Mouse (Mus musculus) thymus, adult 2 months (tissue): ENCODE results near the gene Raver2. TPM values are rescaled to one million over a fixed set of nuclear protein-coding genes. Genes with fewer than 3 reads are reported as not detected.

ENCODE experiments used
- DNase-seq: peaks from one replicate; pipeline ENCODE4 v3.0.0; 2021
- H3K27ac ChIP-seq: fragments of 200-500 bp; 2 replicates; pipeline ENCODE4 v1.5.1; 2012; ENCODE audit warnings: low read length, control low read depth; ENCODE audit not compliant: control insufficient read depth, insufficient read depth
- H3K27me3 ChIP-seq: fragments of 200-500 bp; 2 replicates; pipeline ENCODE4 v1.6.1; 2012; ENCODE audit warnings: mild to moderate bottlenecking, low read length, moderate library complexity, mixed read lengths; ENCODE audit not compliant: control insufficient read depth, insufficient read depth
- H3K36me3 ChIP-seq: fragments of 200-500 bp; 2 replicates; pipeline ENCODE4 v1.6.1; 2012; ENCODE audit warnings: mild to moderate bottlenecking, low read length, moderate library complexity; ENCODE audit not compliant: control insufficient read depth, insufficient read depth
- H3K4me1 ChIP-seq: fragments of 200-500 bp; replicated peaks from 2 replicates; pipeline ENCODE4 v1.6.1; 2012; ENCODE audit warnings: low read length; ENCODE audit not compliant: control insufficient read depth, insufficient read depth
- H3K4me3 ChIP-seq: fragments of 200-500 bp; 2 replicates; pipeline ENCODE4 v1.5.1; 2012; ENCODE audit warnings: mild to moderate bottlenecking, low read length, control low read depth, moderate library complexity; ENCODE audit not compliant: control insufficient read depth, insufficient read depth
- CTCF ChIP-seq: fragments of 200-500 bp; IDR thresholded peaks from 2 replicates; pipeline ENCODE4 v1.5.1; 2012; ENCODE audit warnings: mild to moderate bottlenecking, control low read depth, low read length, moderate library complexity, borderline replicate concordance; ENCODE audit not compliant: control insufficient read depth, poor library complexity, insufficient read depth; ENCODE audit errors: extremely low read depth
- POLR2A ChIP-seq: fragments of 200-500 bp; IDR thresholded peaks from 2 replicates; pipeline ENCODE4 v1.6.1; 2012; ENCODE audit warnings: mild to moderate bottlenecking, low read length, control low read depth, moderate library complexity; ENCODE audit not compliant: control insufficient read depth, poor library complexity, insufficient read depth; ENCODE audit errors: extremely low read depth
- WGBS: fragments of 180-500 bp; shearing (Covaris S2); methylation state at CpG from one replicate; pipeline ENCODE4 v1.1.7; 2018; 5-methylcytosine and 5-hydroxymethylcytosine counted together
- polyA plus RNA-seq: library from polyadenylated mRNA; depleted of rRNA; stranded (reverse); fragments of >200 nt; gene quantifications from 2 replicates; pipeline ENCODE4 v1.2.3, GENCODE M21; 2012

Raver2 gene
- polyA plus RNA-seq, 1 experiment = 7.0 TPM

GRCm38 (mm10) chr4:101167777-101168176 lies 99.0 kb downstream of the Raver2 start:
- peak; percentile 37 for DNase-seq
- H3K27me3 ChIP-seq = no peaks in the 10 kb centered on the region
- H3K36me3 ChIP-seq = peaks cover 74% of the 10 kb centered on the region
- H3K4me3 ChIP-seq = no peak overlapping the region
- H3K4me1 ChIP-seq = peaks cover 35% of the 10 kb centered on the region
- 0% methylated on average over 1 of the region's 1 CpGs for whole genome bisulfite sequencing
- TF ChIP-seq CTCF = no peak
- no peak for TF ChIP-seq POLR2A
- peak overlapping the region; percentile 99 for H3K27ac ChIP-seq

- no peak for TF ChIP-seq CTCF
- no peak for TF ChIP-seq POLR2A
- Histone ChIP-seq H3K36me3 (peaks cover 74% of the 10 kb centered on the region), H3K4me3 (no peak overlapping the region), H3K27ac (peak overlapping the region; percentile 99), H3K4me1 (peaks cover 38% of the 10 kb centered on the region), H3K27me3 (no peaks in the 10 kb centered on the region)
- DNase-seq = peak; percentile 73
- 30% methylated on average over 6 of the region's 6 CpGs for WGBS
Observed at GRCm38 (mm10) chr4:101168189-101168778, 99.5 kb downstream of the Raver2 start.

DNA sequence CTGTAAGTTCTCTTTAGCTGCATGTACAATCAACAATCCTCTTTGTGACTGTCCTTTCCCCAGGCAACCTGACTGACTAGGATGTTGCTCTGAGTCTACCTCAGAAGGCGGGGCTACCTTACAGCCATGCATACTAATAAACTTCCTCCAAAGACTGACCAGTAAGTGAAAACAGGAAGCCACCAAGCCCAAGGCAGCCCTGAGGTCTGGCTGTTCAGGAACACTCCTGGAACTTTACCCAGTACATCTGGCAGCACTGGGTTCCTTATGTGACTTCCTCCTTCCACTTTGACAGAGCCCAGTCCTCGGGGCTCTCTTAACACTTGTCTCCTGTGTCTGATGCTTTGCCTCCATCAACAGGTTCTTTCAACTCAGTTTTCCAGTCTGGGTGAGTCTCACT lies 104.0 kb downstream of the Raver2 start:
- TF ChIP-seq CTCF = no peak
- TF ChIP-seq POLR2A = no peak
- peaks cover 73% of the 10 kb centered on the region for H3K36me3 ChIP-seq
- H3K27me3 ChIP-seq = no peaks in the 10 kb centered on the region
- no peak for DNase-seq
- H3K4me1 ChIP-seq = peaks cover 55% of the 10 kb centered on the region
- no peak overlapping the region for H3K4me3 ChIP-seq
- WGBS = 52% methylated on average over 2 of the region's 2 CpGs
- no peak overlapping the region for H3K27ac ChIP-seq

GRCm38 (mm10) chr4:101174916-101175625 lies 106.3 kb downstream of the Raver2 start:
- H3K4me1 ChIP-seq = peaks cover 43% of the 10 kb centered on the region

GRCm38 (mm10) chr4:101176123-101176522 lies 107.3 kb downstream of the Raver2 start:
- 79% methylated on average over 6 of the region's 6 CpGs for WGBS
- H3K27me3 ChIP-seq = no peaks in the 10 kb centered on the region
- peak overlapping the region; percentile 80 for H3K27ac ChIP-seq
- no peak for TF ChIP-seq POLR2A
- TF ChIP-seq CTCF = no peak
- H3K4me3 ChIP-seq = no peak overlapping the region
- peaks cover 85% of the 10 kb centered on the region for H3K36me3 ChIP-seq
- DNase-seq = no peak
- H3K4me1 ChIP-seq = peaks cover 38% of the 10 kb centered on the region

More at GRCm38 (mm10) chr4:101174916-101175625, 106.3 kb downstream of the Raver2 start:
- Histone ChIP-seq H3K36me3 (peaks cover 87% of the 10 kb centered on the region), H3K4me3 (no peak overlapping the region), H3K27me3 (no peaks in the 10 kb centered on the region), H3K27ac (peak overlapping the region; percentile 63)
- DNase-seq = no peak
- TF ChIP-seq CTCF (no peak), POLR2A (no peak)
- WGBS = 53% methylated on average over 10 of the region's 10 CpGs

GRCm38 (mm10) chr4:101177796-101178195 lies 109.0 kb downstream of the Raver2 start:
- WGBS = 94% methylated on average over 3 of the region's 3 CpGs
- Histone ChIP-seq H3K4me3 (no peak overlapping the region), H3K27ac (no peak overlapping the region), H3K27me3 (no peaks in the 10 kb centered on the region), H3K36me3 (peaks cover 85% of the 10 kb centered on the region), H3K4me1 (peaks cover 44% of the 10 kb centered on the region)
- TF ChIP-seq CTCF (no peak), POLR2A (no peak)
- DNase-seq = no peak
